Mouse (Mus musculus) heart, postnatal 10 days (tissue): ENCODE measurements around the gene Krtap6-5. TPM values are rescaled to one million over a fixed set of nuclear protein-coding genes. Genes with fewer than 3 reads are reported as not detected.
"Not testable (repeated sequence)": the region's sequence is repeated elsewhere in the genome, so short reads cannot be mapped to it uniquely, and the experiment has no call there.

ENCODE experiments used
- DNase-seq, 2 experiments: peaks; one replicate each; pipeline ENCODE4 v3.0.0; 2021
- intact Hi-C: fragments of 180-260 bp; cut with DNase I; formaldehyde crosslinking; loops from one replicate; pipeline ENCODE4 v1.15.1; 2025
- total RNA-seq, 2 experiments: library from RNA; stranded (reverse); gene quantifications; 2 replicates each; pipeline ENCODE4 v1.2.3; 2021

Krtap6-5 gene
- total RNA-seq, result not detected

- no peak for DNase-seq
- intact Hi-C loops, result no loop called here
These were observed at the start of gene Krtap6-5 for GRCm38 (mm10) chr16:89047783-89048182. Krtap6-5 (minus strand) TSS chr16:89047883.

GRCm38 (mm10) chr16:89071041-89071440, 23.4 kb upstream of the Krtap6-5 start:
- intact Hi-C loops, result not testable (repeated sequence)

GRCm38 (mm10) chr16:89063902-89064301, 16.2 kb upstream of the Krtap6-5 start, which contains the start of gene 1110025L11Rik:
1110025L11Rik (minus strand) TSS chr16:89064002.
- intact Hi-C loops, DNase-seq: not testable (repeated sequence)

More at GRCm38 (mm10) chr16:89071041-89071440, 23.4 kb upstream of the Krtap6-5 start:
- peak in 1 of 2 experiments; percentile 6 for DNase-seq

- DNase-seq, intact Hi-C loops: not testable (repeated sequence)
These were observed 6.3 kb downstream of the Krtap6-5 start, which contains the start of gene Gm10228 for GRCm38 (mm10) chr16:89041372-89041771. Gm10228 (minus strand) TSS chr16:89041472.

- DNase-seq, intact Hi-C loops: not testable (repeated sequence)
These were observed 16.3 kb downstream of the Krtap6-5 start, which contains the start of gene Krtap6-1 for GRCm38 (mm10) chr16:89031399-89031798. Krtap6-1 (plus strand) TSS chr16:89031699.

GRCm38 (mm10) chr16:89014984-89015383, 32.7 kb downstream of the Krtap6-5 start, which contains the start of gene Gm10229:
Gm10229 (plus strand) TSS chr16:89015284.
- DNase-seq, intact Hi-C loops: not testable (repeated sequence)

GRCm38 (mm10) chr16:89013973-89014372, 33.7 kb downstream of the Krtap6-5 start:
- no peak for DNase-seq
- intact Hi-C loops, result no loop called here

- intact Hi-C loops, result no loop called here
- DNase-seq, result no peak
These were observed 37.0 kb downstream of the Krtap6-5 start, which contains the start of gene Krtap22-2 for GRCm38 (mm10) chr16:89010659-89011058. Krtap22-2 (minus strand) TSS chr16:89010759.

Other genes starting within 250 kb of the Krtap6-5 start
- gene Gm20741, start 235.7 kb downstream of the Krtap6-5 start, total RNA-seq, result not detected
- gene Krtap15, start 227.7 kb downstream of the Krtap6-5 start, total RNA-seq, result not detected
- not detected for gene Krtap14, start 221.7 kb downstream of the Krtap6-5 start, total RNA-seq
- gene Krtap19-1, start 178.5 kb downstream of the Krtap6-5 start, total RNA-seq, result not detected
- not detected for gene Krtap19-2, start 173.6 kb downstream of the Krtap6-5 start, total RNA-seq
- gene Krtap19-3, start 169.8 kb downstream of the Krtap6-5 start, total RNA-seq, result not detected
- not detected for gene Krtap19-4, start 162.8 kb downstream of the Krtap6-5 start, total RNA-seq
- gene Krtap19-5, start 151.4 kb downstream of the Krtap6-5 start, total RNA-seq, result not detected
- gene Krtap19-9b, start 115.6 kb downstream of the Krtap6-5 start, total RNA-seq, result not detected
- gene Krtap16-3, start 85.0 kb downstream of the Krtap6-5 start, total RNA-seq, result not detected
- not detected for gene Krtap22-2, start 37.1 kb downstream of the Krtap6-5 start, total RNA-seq
- gene Gm10229, start 32.6 kb downstream of the Krtap6-5 start, total RNA-seq, result not detected
- gene Krtap6-1, start 16.2 kb downstream of the Krtap6-5 start, total RNA-seq, result not detected
- gene Gm10228, start 6.4 kb downstream of the Krtap6-5 start, total RNA-seq, result not detected
- gene 1110025L11Rik, start 16.1 kb upstream of the Krtap6-5 start, total RNA-seq, result not detected
- gene Krtap6-3, start 36.1 kb upstream of the Krtap6-5 start, total RNA-seq, result not detected
- not detected for gene Gm6358, start 93.0 kb upstream of the Krtap6-5 start, total RNA-seq
- not detected for gene Gm10061, start 103.2 kb upstream of the Krtap6-5 start, total RNA-seq
- gene Gm9789, start 110.1 kb upstream of the Krtap6-5 start, total RNA-seq, result not detected
- not detected for gene Gm7735, start 121.6 kb upstream of the Krtap6-5 start, total RNA-seq
- not detected for gene 1110057P08Rik, start 126.9 kb upstream of the Krtap6-5 start, total RNA-seq
- gene Krtap20-2, start 158.0 kb upstream of the Krtap6-5 start, total RNA-seq, result not detected